Mouse (Mus musculus) CD4-positive, CD25-positive, alpha-beta regulatory T cell, adult 4 months (primary cell): Measurements from ENCODE around the gene Gm49354. TPM values are rescaled to one million over a fixed set of nuclear protein-coding genes. Genes with fewer than 3 reads are reported as not detected.

Source experiments
- ATAC-seq: one replicate; pipeline ENCODE4 v1.8.0; 2017
- polyA plus RNA-seq, 2 experiments: library from polyadenylated mRNA; unstranded; fragments of 100-300 nt; shearing (Covaris generic); gene quantifications; one replicate each; pipeline ENCODE4 v1.2.1; 2017

Gm49354 gene
- not detected for polyA plus RNA-seq

- ATAC-seq: no peak
Observed at GRCm38 (mm10) chr13:59782145-59782544, at the start of gene Gm49354. Gene Gm49354, minus strand, starts transcription at chr13:59782245.

- ATAC-seq: no peak
Observed at GRCm38 (mm10) chr13:59825966-59826365, 43.9 kb upstream of the Gm49354 start.

GRCm38 (mm10) chr13:59822507-59823462 is 40.7 kb upstream of the Gm49354 start, which contains the start of gene Tut7:
Gene Tut7, minus strand, starts transcription at chr13:59823147.
- ATAC-seq: peak; percentile 91

- no peak for ATAC-seq
Observed at GRCm38 (mm10) chr13:59820836-59821235, 38.8 kb upstream of the Gm49354 start.

GRCm38 (mm10) chr13:59820114-59820513 is 38.1 kb upstream of the Gm49354 start:
- no peak for ATAC-seq

- ATAC-seq: no peak
Observed at GRCm38 (mm10) chr13:59817352-59817751, 35.3 kb upstream of the Gm49354 start.

- no peak for ATAC-seq
Observed at GRCm38 (mm10) chr13:59814109-59814591, 32.1 kb upstream of the Gm49354 start.

GRCm38 (mm10) chr13:59811581-59811980 is 29.5 kb upstream of the Gm49354 start:
- no peak for ATAC-seq

GRCm38 (mm10) chr13:59801000-59801399 is 19.0 kb upstream of the Gm49354 start:
- ATAC-seq: no peak

GRCm38 (mm10) chr13:59800077-59800476 is 18.0 kb upstream of the Gm49354 start:
- ATAC-seq: no peak

- no peak for ATAC-seq
Observed at GRCm38 (mm10) chr13:59798306-59798705, 16.3 kb upstream of the Gm49354 start.

GRCm38 (mm10) chr13:59796466-59796848 is 14.4 kb upstream of the Gm49354 start:
- no peak for ATAC-seq

- no peak for ATAC-seq
Observed at GRCm38 (mm10) chr13:59795807-59796465, 13.9 kb upstream of the Gm49354 start.

GRCm38 (mm10) chr13:59794786-59795185 is 12.7 kb upstream of the Gm49354 start:
- ATAC-seq: no peak

- ATAC-seq: peak; percentile 35
Observed at GRCm38 (mm10) chr13:59779744-59780264, 2.2 kb downstream of the Gm49354 start.

GRCm38 (mm10) chr13:59779213-59779612 is 2.8 kb downstream of the Gm49354 start:
- ATAC-seq: peak; percentile 66

GRCm38 (mm10) chr13:59775168-59775567 is 6.9 kb downstream of the Gm49354 start:
- ATAC-seq: no peak

GRCm38 (mm10) chr13:59771257-59771656 is 10.8 kb downstream of the Gm49354 start:
- peak; percentile 16 for ATAC-seq

- ATAC-seq: no peak
Observed at GRCm38 (mm10) chr13:59770847-59771246, 11.2 kb downstream of the Gm49354 start.

- ATAC-seq: peak; percentile 56
Observed at GRCm38 (mm10) chr13:59770164-59770562, 11.9 kb downstream of the Gm49354 start.

- ATAC-seq: peak; percentile 93
Observed at GRCm38 (mm10) chr13:59769296-59770163, 12.5 kb downstream of the Gm49354 start, which contains the start of gene Isca1. Gene Isca1, minus strand, starts transcription at chr13:59769810.

- ATAC-seq: no peak
Observed at GRCm38 (mm10) chr13:59768531-59768930, 13.5 kb downstream of the Gm49354 start.
